Mouse (Mus musculus) layer of hippocampus, postnatal 14 days (tissue): ENCODE data around the gene BC052040. TPM values are rescaled to one million over a fixed set of nuclear protein-coding genes. Genes with fewer than 3 reads are reported as not detected.

Experiments
- DNase-seq, 2 experiments: peaks; one replicate each; pipeline ENCODE4 v3.0.0; 2021 to 2022; ENCODE audit warnings: low spot score in 2 of 2, mixed read lengths in 1 of 2
- total RNA-seq, 2 experiments: library from RNA; stranded (reverse); gene quantifications; 2 replicates each; pipeline ENCODE4 v1.2.3; 2021

Gene BC052040
- total RNA-seq, 2 experiments from 2014 or later: 4.1 to 5.5 TPM

GRCm38 (mm10) chr2:115694386-115694785 lies 112.9 kb downstream of the BC052040 start:
- no peak for DNase-seq

GRCm38 (mm10) chr2:115699032-115699431 lies 117.5 kb downstream of the BC052040 start:
- DNase-seq: no peak

DNA sequence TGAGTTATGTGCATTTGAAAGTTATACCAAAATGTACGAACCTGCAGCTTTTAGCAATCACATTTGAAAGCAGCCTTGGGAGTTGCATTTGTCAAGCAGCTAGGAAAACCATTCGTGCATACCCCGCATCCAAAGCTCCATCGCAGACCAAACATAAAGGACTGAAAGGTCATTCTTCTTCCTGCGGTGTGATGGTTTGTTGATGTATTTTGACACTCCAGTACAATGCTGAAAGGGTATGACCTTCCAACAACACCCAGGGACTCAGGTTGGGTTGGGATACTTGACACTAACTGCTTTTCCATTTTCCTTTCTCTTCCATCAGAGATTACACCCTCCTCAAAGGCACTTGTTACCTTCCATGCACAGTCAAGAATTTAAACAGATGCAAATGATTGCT lies 121.1 kb downstream of the BC052040 start:
- DNase-seq: no peak

GRCm38 (mm10) chr2:115717535-115717934 lies 136.0 kb downstream of the BC052040 start:
- DNase-seq: no peak

DNA sequence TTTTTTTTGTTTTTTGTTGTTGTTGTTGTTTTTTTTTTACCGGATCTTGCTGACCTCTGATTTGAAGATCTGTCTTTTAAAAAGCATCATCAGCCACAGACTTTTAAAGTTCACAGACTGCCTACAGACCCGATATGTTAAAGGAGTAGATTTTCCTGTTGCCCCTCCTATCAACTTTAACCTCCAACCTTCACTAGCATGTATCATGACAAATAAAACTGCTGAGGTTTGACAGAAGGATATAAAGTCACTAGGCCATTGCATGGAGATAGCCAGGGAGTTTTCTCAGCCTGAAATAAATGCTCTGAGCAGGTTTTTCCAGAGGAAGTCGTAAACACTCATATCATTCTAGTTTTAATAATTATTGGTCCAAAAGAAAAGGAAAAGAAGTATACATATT lies 136.5 kb downstream of the BC052040 start:
- DNase-seq: no peak

- no peak for DNase-seq
These were observed 141.9 kb downstream of the BC052040 start for GRCm38 (mm10) chr2:115723452-115723851.

- no peak for DNase-seq
These were observed 142.7 kb downstream of the BC052040 start for GRCm38 (mm10) chr2:115724216-115724615.

DNA sequence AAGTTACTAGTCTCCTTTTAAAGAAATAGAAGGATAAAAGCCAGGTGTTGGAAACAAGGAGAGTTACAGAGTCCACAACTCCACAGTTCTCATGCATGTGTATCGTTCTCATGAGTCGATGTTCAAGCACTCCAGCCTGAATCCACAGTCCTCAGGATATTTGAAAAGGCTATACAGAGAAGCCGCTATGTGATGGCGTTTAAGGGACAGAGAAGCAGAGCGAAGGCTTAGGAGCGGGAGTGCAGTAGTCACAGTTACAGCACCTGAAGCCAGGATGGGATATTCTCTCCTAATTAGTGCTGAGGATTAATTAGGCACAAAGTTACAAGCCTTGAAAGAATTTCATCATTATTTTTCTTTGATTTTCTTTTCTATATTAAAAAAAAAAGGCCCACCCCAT lies 143.2 kb downstream of the BC052040 start:
- DNase-seq: no peak

DNA sequence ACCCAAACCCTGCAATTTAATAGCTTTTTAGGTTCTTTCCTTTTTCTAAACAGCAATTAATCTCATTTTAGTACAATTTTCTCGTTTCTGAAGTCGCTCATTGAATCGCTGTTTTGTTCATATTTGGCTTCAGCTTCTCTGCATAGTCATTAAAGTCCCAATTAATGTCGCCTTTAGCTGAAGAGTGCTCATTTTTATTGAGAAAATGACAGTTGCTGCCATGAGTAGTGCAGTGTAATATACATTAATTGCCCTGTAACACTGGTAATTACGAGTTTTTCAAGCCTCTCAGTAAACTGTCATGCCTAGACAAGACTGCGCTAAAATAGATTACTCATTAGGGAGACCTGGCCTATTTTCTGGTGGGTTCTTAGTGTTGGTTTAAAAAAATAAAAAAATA lies 144.0 kb downstream of the BC052040 start:
- DNase-seq: peak in 1 of 2 experiments; percentile 12

DNA sequence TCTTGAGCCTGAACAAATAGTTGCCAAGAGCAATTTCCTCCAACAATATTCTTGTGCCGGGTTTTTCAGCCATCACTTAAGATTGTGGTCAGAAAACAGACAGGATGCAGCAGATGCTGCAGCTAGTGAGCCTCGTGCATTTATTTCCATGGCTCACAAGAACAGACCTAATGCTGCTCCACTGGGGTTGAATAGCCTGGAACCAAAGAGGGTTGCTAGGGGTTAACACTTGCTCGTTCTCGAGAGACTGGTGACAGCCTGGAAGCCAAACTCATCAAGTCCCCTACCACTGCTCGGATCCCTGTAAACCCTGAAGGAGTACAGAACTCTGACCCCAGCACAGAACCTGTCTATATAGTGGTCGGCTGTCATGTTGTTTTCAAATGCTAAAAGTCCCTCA lies 144.4 kb downstream of the BC052040 start:
- DNase-seq: peak in 1 of 2 experiments; percentile 4

GRCm38 (mm10) chr2:115726806-115727205 lies 145.3 kb downstream of the BC052040 start:
- no peak for DNase-seq

DNA sequence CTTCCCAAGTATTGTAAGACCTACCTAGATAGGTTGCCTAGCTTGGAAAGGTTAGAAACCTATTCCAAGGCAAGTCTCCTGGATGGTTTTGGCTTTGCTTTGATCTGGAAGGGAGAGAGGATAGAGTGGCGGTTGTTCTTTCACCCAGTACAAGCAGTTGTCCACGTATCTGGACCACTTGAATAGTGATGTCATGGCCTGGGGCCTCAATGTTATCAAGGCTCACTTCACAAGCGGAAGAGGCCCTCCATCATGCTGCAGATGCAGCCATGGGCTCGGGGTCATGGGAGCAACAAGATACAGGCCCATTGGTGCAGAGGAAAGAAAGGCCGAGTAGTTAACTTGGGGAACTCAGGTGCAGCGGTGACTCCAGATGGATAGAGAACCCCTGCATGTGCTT lies 147.1 kb downstream of the BC052040 start:
- no peak for DNase-seq

DNA sequence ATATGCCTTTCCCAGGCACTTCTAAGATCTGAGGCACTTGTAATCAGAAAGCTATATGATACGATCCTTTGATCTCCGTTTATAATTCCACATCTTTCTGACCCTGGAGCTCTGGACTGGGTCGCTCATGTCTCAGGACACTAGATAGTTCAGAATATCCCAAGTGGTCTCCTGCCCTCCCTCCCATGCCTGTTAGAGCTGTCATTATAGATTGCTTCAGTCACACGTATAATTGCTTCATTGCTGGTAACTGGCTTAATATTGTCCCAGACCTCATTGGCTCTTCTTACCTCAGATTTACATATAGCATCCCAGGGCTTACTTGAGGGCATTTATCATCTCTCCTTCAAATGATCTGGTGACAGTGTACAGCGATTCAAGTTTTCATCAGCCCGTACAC lies 149.0 kb downstream of the BC052040 start:
- DNase-seq: no peak

- no peak for DNase-seq
These were observed 149.7 kb downstream of the BC052040 start for GRCm38 (mm10) chr2:115731171-115731570.

- no peak for DNase-seq
These were observed 151.1 kb downstream of the BC052040 start for GRCm38 (mm10) chr2:115732572-115732971.

- no peak for DNase-seq
These were observed 151.6 kb downstream of the BC052040 start for GRCm38 (mm10) chr2:115733017-115733692.

DNA sequence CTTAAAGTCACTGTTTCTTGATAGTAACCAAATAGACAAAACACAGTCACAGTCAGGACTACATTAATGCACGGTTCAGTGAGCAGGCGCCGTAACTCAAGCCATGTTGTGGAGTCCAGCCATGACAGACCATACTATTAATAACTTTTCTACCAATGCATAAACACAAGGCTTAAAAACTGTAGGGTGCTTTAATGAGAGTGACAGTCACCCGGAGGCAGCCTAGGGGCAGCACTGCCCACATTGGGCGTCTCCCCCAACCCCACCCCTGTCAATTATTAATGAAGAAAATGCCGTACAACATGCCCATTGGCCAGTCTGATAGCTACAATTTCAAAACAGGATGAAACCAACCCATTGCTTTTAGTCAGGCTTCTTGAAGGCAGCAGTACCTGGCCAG lies 153.3 kb downstream of the BC052040 start:
- no peak for DNase-seq

DNA sequence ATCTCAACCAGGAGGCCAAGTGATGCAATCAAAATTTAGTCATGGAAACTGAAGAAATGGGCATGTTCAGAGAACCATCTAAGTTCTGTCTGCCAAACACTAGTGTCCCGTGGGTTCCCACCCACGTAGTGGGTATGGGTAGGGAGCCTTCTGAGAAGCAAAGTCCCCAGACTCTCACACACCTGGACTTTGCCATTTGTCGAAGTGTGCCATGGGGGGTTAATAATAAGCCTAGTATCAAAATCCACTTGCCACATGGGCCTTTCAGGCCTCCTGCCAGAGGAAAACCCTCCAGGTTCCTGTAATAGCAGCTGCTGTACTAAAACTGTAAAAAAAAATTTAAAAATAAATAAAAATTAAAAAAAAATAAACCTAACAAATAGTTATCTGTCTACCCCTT lies 154.9 kb downstream of the BC052040 start:
- no peak for DNase-seq

- no peak for DNase-seq
These were observed 156.4 kb downstream of the BC052040 start for GRCm38 (mm10) chr2:115737966-115738365.

- peak in 1 of 2 experiments; percentile 31 for DNase-seq
These were observed 160.5 kb downstream of the BC052040 start for GRCm38 (mm10) chr2:115742061-115742460.

DNA sequence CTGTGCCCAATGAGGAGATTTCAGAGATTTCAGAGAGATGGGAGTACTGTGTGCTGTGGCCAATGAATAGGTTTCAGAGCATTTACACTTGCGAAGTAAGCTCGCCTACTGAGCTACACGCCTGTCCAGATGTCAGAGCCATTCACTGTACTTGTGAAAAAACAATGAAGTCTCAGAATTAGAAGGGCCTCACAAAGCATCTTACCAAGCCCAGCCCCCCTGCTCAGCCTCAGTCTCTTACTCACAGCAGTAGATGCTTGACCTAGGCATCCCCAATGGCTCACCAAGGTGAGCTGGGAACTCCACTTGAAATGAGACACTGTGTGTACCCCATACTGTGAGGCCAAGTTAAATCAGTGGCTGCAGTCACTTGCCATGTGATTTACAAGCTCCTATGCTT lies 166.1 kb downstream of the BC052040 start:
- no peak for DNase-seq

GRCm38 (mm10) chr2:115751177-115751576 lies 169.7 kb downstream of the BC052040 start:
- no peak for DNase-seq

DNA sequence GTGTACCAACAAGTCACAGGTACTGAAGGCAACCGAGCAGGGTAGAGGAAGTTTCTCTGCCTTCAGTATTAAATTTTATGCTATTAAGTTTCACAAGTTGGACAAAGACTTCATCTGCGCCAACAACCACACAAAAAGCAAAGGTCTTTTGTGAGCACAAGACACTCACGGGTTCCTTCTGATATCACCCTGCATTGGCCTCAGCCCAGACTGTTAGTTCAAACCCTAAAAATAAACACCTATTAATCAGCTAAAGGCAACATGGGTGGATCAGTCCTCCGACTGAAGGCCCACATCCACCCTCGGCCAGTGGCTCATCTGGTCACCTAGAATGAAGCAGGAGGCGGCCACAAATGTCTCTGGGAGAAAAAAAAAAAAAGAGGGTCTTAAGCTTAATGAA lies 176.2 kb downstream of the BC052040 start:
- DNase-seq: no peak
